Mouse (Mus musculus): ENCODE measurements around the gene Ykt6. TPM values are rescaled to one million over a fixed set of nuclear protein-coding genes. Genes with fewer than 3 reads are reported as not detected.
"Not testable (repeated sequence)": the region's sequence is repeated elsewhere in the genome, so short reads cannot be mapped to it uniquely, and the experiment has no call there.

Gene Ykt6
- polyA plus RNA-seq, 1 experiment = 93.3 TPM

DNA sequence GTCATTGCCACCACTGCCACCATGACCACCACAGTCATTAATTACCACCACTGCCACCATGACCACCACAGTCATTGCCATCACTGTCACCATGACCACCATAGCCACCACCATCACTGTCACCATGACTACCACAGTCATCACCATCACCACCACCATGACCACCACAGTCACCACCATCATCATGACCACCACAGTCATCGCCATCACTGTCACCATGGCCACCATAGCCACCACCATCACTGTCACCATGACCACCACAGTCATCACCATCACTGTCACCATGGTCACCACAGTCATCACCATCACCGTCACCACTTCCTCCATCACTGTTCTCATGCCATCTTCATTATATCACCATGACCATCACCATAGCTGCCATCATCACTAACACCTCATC is 43.0 kb downstream of the Ykt6 start:
- Histone ChIP-seq H3ac (ENCODE audit: control insufficient read depth, insufficient read length, low read depth) (no peak overlapping the region), H3K36me3 (ENCODE audit: control insufficient read depth, insufficient read depth) (no peaks in the 10 kb centered on the region), H3K4me3 (ENCODE audit: insufficient read depth, poor library complexity, severe bottlenecking) (no peak overlapping the region), H3K79me2 (ENCODE audit: control insufficient read depth, insufficient read depth) (no peaks in the 10 kb centered on the region), H3K27me3 (ENCODE audit: control insufficient read depth, insufficient read depth, insufficient read length) (no peaks in the 10 kb centered on the region), H3K79me3 (ENCODE audit: low read depth) (no peaks in the 10 kb centered on the region)
- no peak for TF ChIP-seq MYOD1 (IDR thresholded peaks at IDR 0.05; ENCODE audit: control insufficient read depth, insufficient read length, low read depth)
- TF ChIP-seq CTCF (IDR thresholded peaks at IDR 0.05; ENCODE audit: control insufficient read depth, insufficient read depth, insufficient read length) = no peak
- TF ChIP-seq USF1 (IDR thresholded peaks at IDR 0.05; ENCODE audit: low read depth) = no peak
- TF ChIP-seq CEBPB (IDR thresholded peaks at IDR 0.05; ENCODE audit: low read depth) = no peak
- no peak for TF ChIP-seq FOSL1 (IDR thresholded peaks at IDR 0.05; ENCODE audit: insufficient read depth, low read length, poor library complexity, severe bottlenecking)
- no peak for TF ChIP-seq MAX (IDR thresholded peaks at IDR 0.05)
- TF ChIP-seq MYOG (IDR thresholded peaks at IDR 0.05; ENCODE audit: control insufficient read depth, extremely low read depth, insufficient read length) = no peak

DNA sequence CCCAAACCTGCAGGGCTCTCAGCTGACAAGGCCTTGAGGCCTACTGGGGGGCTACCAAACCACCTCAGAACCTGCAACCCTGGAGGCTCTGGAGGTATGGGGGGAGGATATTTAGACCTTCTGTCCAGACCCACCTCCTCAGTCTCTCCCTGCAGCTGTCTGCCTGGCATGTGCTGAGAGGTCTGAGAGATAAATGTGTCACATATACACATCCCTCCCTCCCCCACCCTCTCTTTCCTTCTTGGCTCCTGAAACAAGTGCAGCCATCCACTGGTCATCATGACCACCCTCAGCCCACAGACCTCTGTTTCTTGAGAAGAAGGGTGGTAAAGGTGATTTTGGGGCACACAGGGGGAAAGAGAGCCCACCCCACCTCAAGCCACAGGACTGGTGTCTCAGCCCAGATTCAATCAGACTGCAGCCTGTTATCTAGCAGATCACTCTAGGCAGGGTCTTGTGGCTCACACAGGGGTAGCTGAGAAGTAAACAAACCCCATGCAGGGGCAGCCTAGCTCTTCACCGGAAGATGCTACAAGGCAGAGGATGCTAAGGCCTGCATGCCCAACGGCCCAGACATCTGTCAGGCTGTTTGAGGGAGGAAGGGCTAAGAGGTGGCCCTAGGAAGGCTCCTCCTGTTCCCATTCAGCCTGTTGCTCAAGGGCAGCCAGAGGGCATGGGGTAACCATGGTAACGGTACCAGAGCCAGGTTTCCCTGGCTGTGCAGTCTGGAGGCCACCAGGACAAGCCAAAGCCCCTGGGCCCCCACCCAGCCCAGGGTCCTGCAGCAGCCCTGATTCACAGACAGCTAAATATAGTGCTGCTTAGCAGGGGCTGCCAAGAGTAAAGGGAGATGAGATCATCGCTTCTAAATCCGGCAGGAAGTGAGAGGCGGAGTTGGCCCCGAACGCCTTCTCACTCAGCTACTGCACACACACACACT is 44.6 kb downstream of the Ykt6 start:
- H3K4me3 ChIP-seq (ENCODE audit: insufficient read depth, poor library complexity, severe bottlenecking) = no peak overlapping the region

DNA sequence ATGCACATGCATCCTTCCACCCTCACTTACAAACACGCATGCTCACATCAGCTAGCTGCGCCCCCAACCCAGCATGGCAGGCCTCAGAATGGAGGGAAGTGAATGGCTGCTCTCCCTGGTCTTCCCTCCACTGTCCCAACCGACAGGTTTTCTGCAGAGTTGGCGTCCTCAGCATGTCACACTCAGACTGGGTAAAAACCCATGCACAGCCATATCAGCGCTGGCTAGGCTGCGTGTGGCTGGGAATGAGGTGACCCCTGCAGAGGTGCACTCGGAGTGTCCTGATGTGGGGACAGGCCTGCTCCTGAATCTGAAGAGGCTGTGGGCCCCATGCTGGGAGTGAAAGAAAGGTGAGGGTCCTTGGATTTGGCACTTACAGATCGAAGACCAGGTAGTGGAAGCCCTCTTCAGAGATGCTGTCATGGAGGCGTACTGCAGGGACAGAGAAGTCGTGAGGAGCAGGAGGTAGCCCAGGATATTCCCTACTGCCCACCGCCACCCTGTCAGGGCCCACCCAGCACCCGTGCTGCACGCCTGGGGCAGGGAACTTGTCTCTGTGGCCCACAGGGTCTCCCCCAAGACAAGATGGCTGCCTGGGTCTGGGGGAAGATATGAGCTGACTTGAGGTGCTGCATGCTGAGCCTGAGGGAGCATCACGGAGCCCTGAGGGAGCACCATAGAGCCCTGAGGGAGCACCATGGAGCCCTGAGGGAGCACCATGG is 45.6 kb downstream of the Ykt6 start:
- Histone ChIP-seq H3K79me3 (ENCODE audit: low read depth) (no peaks in the 10 kb centered on the region), H3K27me3 (ENCODE audit: control insufficient read depth, insufficient read depth, insufficient read length) (no peaks in the 10 kb centered on the region), H3K79me2 (ENCODE audit: control insufficient read depth, insufficient read depth) (no peaks in the 10 kb centered on the region), H3K36me3 (ENCODE audit: control insufficient read depth, insufficient read depth) (no peaks in the 10 kb centered on the region), H3K4me3 (ENCODE audit: insufficient read depth, poor library complexity, severe bottlenecking) (no peak overlapping the region), H3ac (ENCODE audit: control insufficient read depth, insufficient read length, low read depth) (no peak overlapping the region)
- TF ChIP-seq CTCF (IDR thresholded peaks at IDR 0.05; ENCODE audit: control insufficient read depth, insufficient read depth, insufficient read length) = no peak
- TF ChIP-seq FOSL1 (IDR thresholded peaks at IDR 0.05; ENCODE audit: insufficient read depth, low read length, poor library complexity, severe bottlenecking) = no peak
- no peak for TF ChIP-seq MYOD1 (IDR thresholded peaks at IDR 0.05; ENCODE audit: control insufficient read depth, insufficient read length, low read depth)
- TF ChIP-seq CEBPB (IDR thresholded peaks at IDR 0.05; ENCODE audit: low read depth) = no peak
- TF ChIP-seq USF1 (IDR thresholded peaks at IDR 0.05; ENCODE audit: low read depth) = no peak
- no peak for TF ChIP-seq MYOG (IDR thresholded peaks at IDR 0.05; ENCODE audit: control insufficient read depth, extremely low read depth, insufficient read length)
- no peak for TF ChIP-seq MAX (IDR thresholded peaks at IDR 0.05)

More for the DNA sequence above, 44.6 kb downstream of the Ykt6 start:
- H3K79me3 ChIP-seq (ENCODE audit: low read depth) = no peaks in the 10 kb centered on the region
- TF ChIP-seq CEBPB (IDR thresholded peaks at IDR 0.05; ENCODE audit: low read depth) (no peak), CTCF (IDR thresholded peaks at IDR 0.05; ENCODE audit: control insufficient read depth, insufficient read depth, insufficient read length) (no peak), MYOD1 (IDR thresholded peaks at IDR 0.05; ENCODE audit: control insufficient read depth, insufficient read length, low read depth) (no peak), MYOG (IDR thresholded peaks at IDR 0.05; ENCODE audit: control insufficient read depth, extremely low read depth, insufficient read length) (no peak), FOSL1 (IDR thresholded peaks at IDR 0.05; ENCODE audit: insufficient read depth, low read length, poor library complexity, severe bottlenecking) (no peak), USF1 (IDR thresholded peaks at IDR 0.05; ENCODE audit: low read depth) (no peak), MAX (IDR thresholded peaks at IDR 0.05) (no peak)
- H3K36me3 ChIP-seq (ENCODE audit: control insufficient read depth, insufficient read depth) = no peaks in the 10 kb centered on the region
- H3K79me2 ChIP-seq (ENCODE audit: control insufficient read depth, insufficient read depth) = no peaks in the 10 kb centered on the region
- no peak overlapping the region for H3ac ChIP-seq (ENCODE audit: control insufficient read depth, insufficient read length, low read depth)
- H3K27me3 ChIP-seq (ENCODE audit: control insufficient read depth, insufficient read depth, insufficient read length) = no peaks in the 10 kb centered on the region

DNA sequence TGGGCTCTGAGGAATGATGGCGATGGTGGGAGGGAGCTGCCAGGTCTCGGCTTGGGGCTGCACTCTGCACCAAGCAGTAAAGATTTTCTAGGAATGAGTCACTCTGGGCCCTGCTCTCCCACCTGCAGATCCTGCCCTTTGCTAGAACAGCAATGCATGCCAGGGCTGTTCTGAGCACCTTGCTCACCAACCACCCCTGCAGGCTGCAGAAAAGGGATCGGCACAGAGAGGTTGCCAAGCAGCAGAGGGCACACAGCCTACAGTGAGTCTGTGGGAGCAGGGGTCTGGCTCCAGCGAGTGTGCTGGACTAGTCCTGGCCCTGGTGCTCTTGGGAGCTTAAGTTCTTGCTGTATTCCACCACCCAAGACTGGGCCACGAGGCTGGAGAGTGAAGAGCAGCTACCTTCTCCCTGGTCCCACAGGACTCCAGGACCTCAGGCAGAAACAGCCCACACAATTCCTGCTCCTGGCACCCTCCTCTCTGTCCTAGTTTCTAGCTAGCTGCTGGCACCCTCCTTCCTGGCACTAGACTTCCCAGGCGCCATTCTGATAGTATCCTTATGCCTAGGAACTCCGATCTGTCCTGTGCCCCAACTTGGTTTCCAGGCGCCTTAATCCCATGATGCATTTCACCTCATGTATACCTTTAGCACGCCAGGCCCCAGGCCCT is 46.6 kb downstream of the Ykt6 start:
- TF ChIP-seq CEBPB (IDR thresholded peaks at IDR 0.05; ENCODE audit: low read depth) = no peak
- H3K79me2 ChIP-seq (ENCODE audit: control insufficient read depth, insufficient read depth) = no peaks in the 10 kb centered on the region
- H3K36me3 ChIP-seq (ENCODE audit: control insufficient read depth, insufficient read depth) = no peaks in the 10 kb centered on the region
- H3ac ChIP-seq (ENCODE audit: control insufficient read depth, insufficient read length, low read depth) = no peak overlapping the region
- no peak overlapping the region for H3K4me3 ChIP-seq (ENCODE audit: insufficient read depth, poor library complexity, severe bottlenecking)
- H3K27me3 ChIP-seq (ENCODE audit: control insufficient read depth, insufficient read depth, insufficient read length) = no peaks in the 10 kb centered on the region
- H3K79me3 ChIP-seq (ENCODE audit: low read depth) = no peaks in the 10 kb centered on the region

DNA sequence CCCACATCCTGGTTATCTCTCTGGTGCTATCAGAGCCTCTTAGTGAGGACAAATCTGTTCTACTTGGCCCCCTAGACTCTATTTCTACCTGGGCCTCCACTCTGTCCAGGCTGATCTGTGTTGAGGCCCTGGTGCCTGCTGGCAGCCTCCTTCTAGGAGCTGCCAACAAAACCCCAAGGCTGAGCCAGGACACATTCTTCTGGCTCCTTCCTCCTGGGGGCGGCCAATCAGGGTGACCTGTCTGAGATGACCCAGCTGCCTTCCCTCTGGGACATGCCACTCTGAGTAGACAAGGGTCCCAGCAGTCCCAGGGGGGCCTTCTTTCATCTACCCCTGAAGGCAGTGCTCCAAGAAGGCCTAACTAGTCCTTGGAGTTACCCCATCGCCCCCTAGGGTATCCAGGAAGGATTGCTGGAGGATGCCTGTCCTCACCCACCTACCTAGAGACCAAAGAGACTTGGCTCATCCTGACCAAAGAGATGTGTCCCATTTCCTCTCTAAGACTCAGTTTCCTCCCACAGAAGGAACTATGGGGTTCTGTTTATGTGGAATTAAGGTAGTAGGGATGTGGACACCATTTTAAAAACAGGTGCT is 47.6 kb downstream of the Ykt6 start:
- Histone ChIP-seq H3K27me3 (ENCODE audit: control insufficient read depth, insufficient read depth, insufficient read length) (no peaks in the 10 kb centered on the region), H3K4me3 (ENCODE audit: insufficient read depth, poor library complexity, severe bottlenecking) (no peak overlapping the region), H3ac (ENCODE audit: control insufficient read depth, insufficient read length, low read depth) (no peak overlapping the region), H3K79me3 (ENCODE audit: low read depth) (no peaks in the 10 kb centered on the region), H3K79me2 (ENCODE audit: control insufficient read depth, insufficient read depth) (no peaks in the 10 kb centered on the region), H3K36me3 (ENCODE audit: control insufficient read depth, insufficient read depth) (no peaks in the 10 kb centered on the region)
- no peak for TF ChIP-seq MYOD1 (IDR thresholded peaks at IDR 0.05; ENCODE audit: control insufficient read depth, insufficient read length, low read depth)
- TF ChIP-seq USF1 (IDR thresholded peaks at IDR 0.05; ENCODE audit: low read depth) = no peak
- TF ChIP-seq CTCF (IDR thresholded peaks at IDR 0.05; ENCODE audit: control insufficient read depth, insufficient read depth, insufficient read length) = no peak

DNA sequence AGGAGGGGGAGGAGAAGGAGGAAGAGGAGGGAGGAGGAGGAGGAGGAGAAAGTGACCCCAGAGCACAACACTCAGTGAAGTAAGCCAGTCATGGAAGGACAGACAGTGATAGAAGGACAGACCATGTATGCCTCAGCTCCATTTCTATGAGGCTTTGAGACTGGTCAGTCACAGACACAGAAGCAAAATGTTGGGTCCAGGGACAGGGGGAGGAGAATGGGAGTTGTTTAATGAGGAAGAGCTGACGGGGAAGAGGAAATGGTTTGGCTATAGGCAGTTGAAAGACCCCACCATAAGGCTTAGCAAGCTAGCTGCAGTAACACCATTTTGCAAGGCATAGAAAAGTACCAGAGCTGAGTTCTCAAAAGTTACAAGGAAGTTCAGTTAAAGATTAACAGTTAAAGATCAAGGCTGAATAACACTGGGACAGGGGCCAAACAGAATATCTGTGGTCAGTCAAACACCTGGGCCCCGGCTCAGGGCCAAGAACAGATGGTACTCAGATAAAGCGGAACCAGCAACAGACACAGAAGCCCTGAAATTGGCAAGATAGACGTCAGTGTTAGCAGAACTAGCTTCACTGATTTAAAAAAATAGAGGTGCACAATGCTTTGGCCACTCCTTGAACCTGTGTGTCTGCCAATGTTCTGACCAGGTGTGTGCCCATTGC is 50.0 kb downstream of the Ykt6 start:
- not testable (repeated sequence) for H3K79me2 ChIP-seq (ENCODE audit: control insufficient read depth, insufficient read depth); H3ac ChIP-seq (ENCODE audit: control insufficient read depth, insufficient read length, low read depth); H3K36me3 ChIP-seq (ENCODE audit: control insufficient read depth, insufficient read depth); H3K27me3 ChIP-seq (ENCODE audit: control insufficient read depth, insufficient read depth, insufficient read length); H3K4me3 ChIP-seq (ENCODE audit: insufficient read depth, poor library complexity, severe bottlenecking); H3K79me3 ChIP-seq (ENCODE audit: low read depth)

DNA sequence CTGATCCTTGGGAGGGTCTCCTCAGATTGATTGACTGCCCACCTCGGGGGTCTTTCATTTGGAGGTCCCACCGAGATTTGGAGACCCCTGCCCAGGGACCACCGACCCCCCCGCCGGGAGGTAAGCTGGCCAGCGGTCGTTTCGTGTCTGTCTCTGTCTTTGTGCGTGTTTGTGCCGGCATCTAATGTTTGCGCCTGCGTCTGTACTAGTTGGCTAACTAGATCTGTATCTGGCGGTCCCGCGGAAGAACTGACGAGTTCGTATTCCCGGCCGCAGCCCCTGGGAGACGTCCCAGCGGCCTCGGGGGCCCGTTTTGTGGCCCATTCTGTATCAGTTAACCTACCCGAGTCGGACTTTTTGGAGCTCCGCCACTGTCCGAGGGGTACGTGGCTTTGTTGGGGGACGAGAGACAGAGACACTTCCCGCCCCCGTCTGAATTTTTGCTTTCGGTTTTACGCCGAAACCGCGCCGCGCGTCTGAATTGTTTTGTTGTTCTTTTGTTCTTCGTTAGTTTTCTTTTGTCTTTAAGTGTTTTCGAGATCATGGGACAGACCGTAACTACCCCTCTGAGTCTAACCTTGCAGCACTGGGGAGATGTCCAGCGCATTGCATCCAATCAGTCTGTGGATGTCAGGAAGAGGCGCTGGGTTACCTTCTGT is 51.0 kb downstream of the Ykt6 start:
- H3K4me3 ChIP-seq (ENCODE audit: insufficient read depth, poor library complexity, severe bottlenecking); H3K79me2 ChIP-seq (ENCODE audit: control insufficient read depth, insufficient read depth); H3K27me3 ChIP-seq (ENCODE audit: control insufficient read depth, insufficient read depth, insufficient read length); H3K79me3 ChIP-seq (ENCODE audit: low read depth); H3K36me3 ChIP-seq (ENCODE audit: control insufficient read depth, insufficient read depth); H3ac ChIP-seq (ENCODE audit: control insufficient read depth, insufficient read length, low read depth): not testable (repeated sequence)

All from C2C12 (cell line).